Comparison of ENCODE assay signal across 22 mouse cellular contexts in genomic region chr1:56684512-56684911, GRCm38 (mm10). TPM values are rescaled to one million over a fixed set of nuclear protein-coding genes. Genes with fewer than 3 reads are reported as not detected.
"Had no signal": no experiment of that assay in that cellular context is flagged by ENCODE, and none has a peak within 500 bp of the region (broad histone marks: within the 10 kb centered on the region; RNA-seq: fewer than 3 reads in every experiment).

No protein-coding gene starts in this region.

- H3K4me1 ChIP-seq: limb, embryonic 12.5 days; limb, embryonic 15.5 days; neural tube, embryonic 12.5 days; neural tube, embryonic 15.5 days had no signal

- H3K9ac ChIP-seq: limb, embryonic 12.5 days; limb, embryonic 15.5 days; liver, embryonic 14.5 days; liver, postnatal 0 days; neural tube, embryonic 12.5 days; neural tube, embryonic 15.5 days had no signal

- H3K4me2 ChIP-seq: limb, embryonic 12.5 days; limb, embryonic 15.5 days; liver, embryonic 11.5 days; midbrain, embryonic 11.5 days; neural tube, embryonic 12.5 days; neural tube, embryonic 15.5 days had no signal

- DNase-seq: kidney, postnatal 14 days; kidney, postnatal 4 days; left cerebral cortex, postnatal 4 days; liver, postnatal 0 days; lung, postnatal 14 days; lung, postnatal 4 days; midbrain, embryonic 14.5 days; right cerebral cortex, postnatal 14 days; right cerebral cortex, postnatal 4 days; thymus, adult 2 months; thymus, postnatal 14 days; thymus, postnatal 4 days had no signal

- H3K36me3 ChIP-seq: limb, embryonic 12.5 days; limb, embryonic 15.5 days; neural tube, embryonic 12.5 days; neural tube, embryonic 15.5 days had no signal

- ATAC-seq: liver, postnatal 0 days had no signal

- H3K4me3 ChIP-seq: limb, embryonic 12.5 days; limb, embryonic 15.5 days; neural tube, embryonic 12.5 days; neural tube, embryonic 15.5 days had no signal

- H3K9me3 ChIP-seq: limb, embryonic 12.5 days; limb, embryonic 15.5 days; neural tube, embryonic 12.5 days; neural tube, embryonic 15.5 days had no signal

- H3K27ac ChIP-seq: limb, embryonic 12.5 days; limb, embryonic 15.5 days; liver, embryonic 14.5 days; neural tube, embryonic 12.5 days; neural tube, embryonic 15.5 days; stomach, postnatal 0 days had no signal

- H3K27me3 ChIP-seq: limb, embryonic 12.5 days; limb, embryonic 15.5 days; neural tube, embryonic 12.5 days; neural tube, embryonic 15.5 days had no signal

RNA-seq across cellular contexts. Expression of gene Hsfy2, which starts 47.3 kb away (rescaled TPM):
- polyA plus RNA-seq: limb, embryonic 12.5 days; limb, embryonic 15.5 days; liver, embryonic 11.5 days; liver, embryonic 14.5 days; liver, postnatal 0 days; lung, embryonic 16.5 days; midbrain, embryonic 11.5 days; midbrain, embryonic 14.5 days; neural tube, embryonic 12.5 days; neural tube, embryonic 15.5 days; stomach, embryonic 14.5 days; stomach, postnatal 0 days; thymus, adult 2 months had no signal
